Mouse (Mus musculus): ENCODE results near the gene Plin3. TPM values are rescaled to one million over a fixed set of nuclear protein-coding genes. Genes with fewer than 3 reads are reported as not detected.

The Plin3 gene
- total and polyA plus RNA-seq, 2 experiments from 2014 or later = 9.6 to 12.4 TPM

- Histone ChIP-seq H3K9me3 (ENCODE audit: low read length) (no peaks in the 10 kb centered on the region), H3K36me3 (ENCODE audit: insufficient read depth, low read length) (no peaks in the 10 kb centered on the region), H3K4me2 (ENCODE audit: low read depth, low read length, poor library complexity, severe bottlenecking) (peak overlapping the region; percentile 58), H3K4me3 (ENCODE audit: low read depth, low read length) (peak overlapping the region; percentile 31), H3K27me3 (ENCODE audit: insufficient read depth, low read length) (no peaks in the 10 kb centered on the region), H3K4me1 (ENCODE audit: insufficient read depth, low read length) (no peaks in the 10 kb centered on the region), H3K27ac (ENCODE audit: low read depth, low read length) (no peak overlapping the region), H3K9ac (replicated peaks; ENCODE audit: low read length, poor library complexity, severe bottlenecking) (peak overlapping the region; percentile 40)
- WGBS = 28% methylated on average over 5 of the region's 5 CpGs
- DNase-seq (ENCODE audit: low spot score) = no peak
- ATAC-seq (ENCODE audit: low FRiP score) = no peak
- no peak for TF ChIP-seq CTCF (IDR thresholded peaks at IDR 0.05)
Measured at GRCm38 (mm10) chr17:56275842-56276480, 16.7 kb downstream of the Plin3 start.

GRCm38 (mm10) chr17:56273986-56274385 is 18.7 kb downstream of the Plin3 start:
- no peaks in the 10 kb centered on the region for H3K27me3 ChIP-seq (ENCODE audit: insufficient read depth, low read length)
- no peak for TF ChIP-seq CTCF (IDR thresholded peaks at IDR 0.05)
- WGBS = 88% methylated on average over 5 of the region's 5 CpGs
- H3K4me1 ChIP-seq (ENCODE audit: insufficient read depth, low read length) = no peaks in the 10 kb centered on the region; the same call in 1 of the 2 replicates
- H3K4me2 ChIP-seq (ENCODE audit: low read depth, low read length, poor library complexity, severe bottlenecking) = no peak overlapping the region
- H3K4me3 ChIP-seq (ENCODE audit: low read depth, low read length) = no peak overlapping the region
- no peak overlapping the region for H3K9ac ChIP-seq (replicated peaks; ENCODE audit: low read length, poor library complexity, severe bottlenecking)
- ATAC-seq (ENCODE audit: low FRiP score) = no peak
- H3K27ac ChIP-seq (ENCODE audit: low read depth, low read length) = no peak overlapping the region
- peaks cover 4% of the 10 kb centered on the region; the same call in 1 of the 2 replicates for H3K36me3 ChIP-seq (ENCODE audit: insufficient read depth, low read length)
- no peak for DNase-seq (ENCODE audit: low spot score)
- H3K9me3 ChIP-seq (ENCODE audit: low read length) = no peaks in the 10 kb centered on the region

GRCm38 (mm10) chr17:56273482-56273881 is 19.2 kb downstream of the Plin3 start:
- no peak overlapping the region for H3K9ac ChIP-seq (replicated peaks; ENCODE audit: low read length, poor library complexity, severe bottlenecking)
- 85% methylated on average over 7 of the region's 7 CpGs for WGBS
- H3K9me3 ChIP-seq (ENCODE audit: low read length) = no peaks in the 10 kb centered on the region
- no peak overlapping the region for H3K4me3 ChIP-seq (ENCODE audit: low read depth, low read length)
- H3K36me3 ChIP-seq (ENCODE audit: insufficient read depth, low read length) = peaks cover 4% of the 10 kb centered on the region; the same call in 1 of the 2 replicates
- no peak for TF ChIP-seq CTCF (IDR thresholded peaks at IDR 0.05)
- H3K27me3 ChIP-seq (ENCODE audit: insufficient read depth, low read length) = no peaks in the 10 kb centered on the region
- DNase-seq (ENCODE audit: low spot score) (no peak), ATAC-seq (ENCODE audit: low FRiP score) (no peak)
- H3K4me2 ChIP-seq (ENCODE audit: low read depth, low read length, poor library complexity, severe bottlenecking) = no peak overlapping the region
- H3K27ac ChIP-seq (ENCODE audit: low read depth, low read length) = no peak overlapping the region
- H3K4me1 ChIP-seq (ENCODE audit: insufficient read depth, low read length) = no peaks in the 10 kb centered on the region; the same call in 1 of the 2 replicates

- Histone ChIP-seq H3K9me3 (ENCODE audit: low read length) (no peaks in the 10 kb centered on the region), H3K9ac (replicated peaks; ENCODE audit: low read length, poor library complexity, severe bottlenecking) (no peak overlapping the region), H3K4me3 (ENCODE audit: low read depth, low read length) (no peak overlapping the region), H3K27me3 (ENCODE audit: insufficient read depth, low read length) (no peaks in the 10 kb centered on the region), H3K4me2 (ENCODE audit: low read depth, low read length, poor library complexity, severe bottlenecking) (no peak overlapping the region), H3K27ac (ENCODE audit: low read depth, low read length) (no peak overlapping the region), H3K36me3 (ENCODE audit: insufficient read depth, low read length) (peaks cover 4% of the 10 kb centered on the region; the same call in 1 of the 2 replicates), H3K4me1 (ENCODE audit: insufficient read depth, low read length) (no peaks in the 10 kb centered on the region; the same call in 1 of the 2 replicates)
- no peak for DNase-seq (ENCODE audit: low spot score)
- ATAC-seq (ENCODE audit: low FRiP score) = no peak
- TF ChIP-seq CTCF (IDR thresholded peaks at IDR 0.05) = no peak
- WGBS = 80% methylated on average over 3 of the region's 3 CpGs
Measured at GRCm38 (mm10) chr17:56272644-56273043, 20.0 kb downstream of the Plin3 start.

GRCm38 (mm10) chr17:56271609-56272253 is 20.9 kb downstream of the Plin3 start:
- Histone ChIP-seq H3K27ac (ENCODE audit: low read depth, low read length) (no peak overlapping the region), H3K9ac (replicated peaks; ENCODE audit: low read length, poor library complexity, severe bottlenecking) (no peak overlapping the region), H3K4me2 (ENCODE audit: low read depth, low read length, poor library complexity, severe bottlenecking) (no peak overlapping the region), H3K4me1 (ENCODE audit: insufficient read depth, low read length) (no peaks in the 10 kb centered on the region; the same call in 1 of the 2 replicates), H3K36me3 (ENCODE audit: insufficient read depth, low read length) (peaks cover 4% of the 10 kb centered on the region; the same call in 1 of the 2 replicates), H3K9me3 (ENCODE audit: low read length) (no peaks in the 10 kb centered on the region), H3K27me3 (ENCODE audit: insufficient read depth, low read length) (no peaks in the 10 kb centered on the region), H3K4me3 (ENCODE audit: low read depth, low read length) (no peak overlapping the region)
- WGBS = 84% methylated on average over 12 of the region's 12 CpGs
- DNase-seq (ENCODE audit: low spot score) = no peak
- ATAC-seq (ENCODE audit: low FRiP score) = no peak
- no peak for TF ChIP-seq CTCF (IDR thresholded peaks at IDR 0.05)

GRCm38 (mm10) chr17:56269741-56270140 is 22.9 kb downstream of the Plin3 start:
- WGBS = 75% methylated on average over 3 of the region's 3 CpGs

More at GRCm38 (mm10) chr17:56269741-56270140, 22.9 kb downstream of the Plin3 start:
- DNase-seq (ENCODE audit: low spot score) (no peak), ATAC-seq (ENCODE audit: low FRiP score) (peak; percentile 2; the same call in 1 of the 2 replicates)
- H3K4me2 ChIP-seq (ENCODE audit: low read depth, low read length, poor library complexity, severe bottlenecking) = peak overlapping the region; percentile 46
- H3K4me3 ChIP-seq (ENCODE audit: low read depth, low read length) = peak overlapping the region; percentile 33; the same call in 1 of the 2 replicates
- peak overlapping the region; percentile 67 for H3K27ac ChIP-seq (ENCODE audit: low read depth, low read length)
- H3K36me3 ChIP-seq (ENCODE audit: insufficient read depth, low read length) = peaks cover 10% of the 10 kb centered on the region
- no peaks in the 10 kb centered on the region for H3K27me3 ChIP-seq (ENCODE audit: insufficient read depth, low read length)
- no peaks in the 10 kb centered on the region for H3K9me3 ChIP-seq (ENCODE audit: low read length)
- H3K9ac ChIP-seq (replicated peaks; ENCODE audit: low read length, poor library complexity, severe bottlenecking) = peak overlapping the region; percentile 54; the same call in 1 of the 2 replicates
- TF ChIP-seq CTCF (IDR thresholded peaks at IDR 0.05) = no peak
- H3K4me1 ChIP-seq (ENCODE audit: insufficient read depth, low read length) = no peaks in the 10 kb centered on the region; the same call in 1 of the 2 replicates
